Mouse (Mus musculus): ENCODE measurements around the gene Rin2. TPM values are rescaled to one million over a fixed set of nuclear protein-coding genes. Genes with fewer than 3 reads are reported as not detected.

The Rin2 gene
- polyA plus RNA-seq, 1 experiment, result 3.5 TPM

DNA sequence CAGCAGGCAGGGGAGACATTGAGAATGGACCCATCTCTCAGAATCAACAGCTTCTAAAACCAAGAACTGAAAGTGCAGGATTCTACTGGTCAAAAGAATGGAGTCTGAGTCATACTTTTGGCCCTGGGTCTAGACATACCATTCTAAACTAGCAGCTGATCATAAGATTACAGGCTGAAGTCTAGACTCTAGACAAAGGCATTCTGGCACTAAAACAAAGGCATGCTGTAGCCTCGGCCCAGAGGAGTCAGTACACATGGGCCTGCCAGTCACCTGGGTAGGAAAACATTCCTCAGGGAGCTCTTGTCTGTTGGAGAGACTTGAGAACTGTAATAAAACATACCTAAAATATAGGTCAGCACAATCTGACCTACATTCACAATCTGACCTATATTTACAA lies 18.3 kb upstream of the Rin2 start:
- Histone ChIP-seq H3K27ac (ENCODE audit: control insufficient read depth, insufficient read depth, low read depth, low read length) (no peak overlapping the region), H3K27me3 (ENCODE audit: control insufficient read depth, insufficient read depth, low read length) (no peaks in the 10 kb centered on the region), H3K36me3 (ENCODE audit: control insufficient read depth, insufficient read depth, low read length) (no peaks in the 10 kb centered on the region), H3K4me3 (ENCODE audit: control insufficient read depth, low read depth, low read length) (no peak overlapping the region), H3K4me1 (ENCODE audit: control insufficient read depth, insufficient read depth, low read length) (no peaks in the 10 kb centered on the region)
- TF ChIP-seq POLR2A (IDR thresholded peaks at IDR 0.05; ENCODE audit: control insufficient read depth, low read depth, low read length), result no peak
- no peak for TF ChIP-seq CTCF (IDR thresholded peaks at IDR 0.05; ENCODE audit: control insufficient read depth, insufficient read depth, insufficient replicate concordance, low read depth, low read length)

DNA sequence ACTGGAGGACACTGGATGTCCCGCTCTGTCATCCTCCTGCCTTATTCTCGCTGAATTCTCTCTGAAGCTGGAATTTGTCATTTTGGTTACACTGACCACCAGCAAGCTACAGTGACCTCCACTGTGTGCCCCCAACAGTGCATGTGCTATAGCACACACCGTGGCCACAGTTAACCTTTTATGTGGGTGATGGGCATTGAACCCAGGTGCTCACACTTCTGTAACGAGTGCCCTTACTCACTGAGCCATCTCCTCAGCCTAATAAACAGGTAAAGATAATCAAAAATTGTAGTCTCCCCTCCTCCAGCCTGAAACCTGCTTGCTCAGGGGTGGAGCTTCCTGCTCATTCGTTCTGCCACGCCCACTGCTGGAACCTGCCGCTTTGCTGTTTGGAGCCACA lies 13.8 kb upstream of the Rin2 start:
- TF ChIP-seq CTCF (IDR thresholded peaks at IDR 0.05; ENCODE audit: control insufficient read depth, insufficient read depth, insufficient replicate concordance, low read depth, low read length) (no peak), POLR2A (IDR thresholded peaks at IDR 0.05; ENCODE audit: control insufficient read depth, low read depth, low read length) (no peak)
- H3K4me3 ChIP-seq (ENCODE audit: control insufficient read depth, low read depth, low read length), result no peak overlapping the region
- H3K27me3 ChIP-seq (ENCODE audit: control insufficient read depth, insufficient read depth, low read length), result no peaks in the 10 kb centered on the region

DNA sequence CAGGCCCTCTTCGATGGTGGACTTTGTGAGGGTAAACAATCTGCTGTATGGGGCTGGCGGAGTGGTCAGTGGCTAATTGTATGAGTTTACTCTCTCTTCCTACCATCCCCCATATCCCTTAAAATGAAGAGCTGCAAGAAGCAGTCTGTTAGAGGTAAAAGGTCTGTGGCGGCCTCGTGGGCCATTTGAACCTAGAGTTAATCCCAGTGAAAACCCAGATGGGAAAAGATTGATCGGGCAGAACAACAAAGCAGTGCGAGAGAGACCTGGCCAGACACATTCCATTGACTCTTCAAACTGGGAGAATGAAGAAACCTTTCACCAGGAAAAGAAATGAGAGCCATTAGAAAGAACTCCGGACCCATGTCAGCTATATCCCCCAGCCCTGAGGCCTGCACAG lies 11.1 kb upstream of the Rin2 start:
- no peaks in the 10 kb centered on the region for H3K4me1 ChIP-seq (ENCODE audit: control insufficient read depth, insufficient read depth, low read length)
- no peak overlapping the region for H3K27ac ChIP-seq (ENCODE audit: control insufficient read depth, insufficient read depth, low read depth, low read length)
- H3K4me3 ChIP-seq (ENCODE audit: control insufficient read depth, low read depth, low read length), result no peak overlapping the region
- TF ChIP-seq CTCF (IDR thresholded peaks at IDR 0.05; ENCODE audit: control insufficient read depth, insufficient read depth, insufficient replicate concordance, low read depth, low read length), result no peak
- no peak for TF ChIP-seq POLR2A (IDR thresholded peaks at IDR 0.05; ENCODE audit: control insufficient read depth, low read depth, low read length)
- no peaks in the 10 kb centered on the region for H3K36me3 ChIP-seq (ENCODE audit: control insufficient read depth, insufficient read depth, low read length)
- H3K27me3 ChIP-seq (ENCODE audit: control insufficient read depth, insufficient read depth, low read length), result no peaks in the 10 kb centered on the region

More for the DNA sequence above, 13.8 kb upstream of the Rin2 start:
- no peaks in the 10 kb centered on the region for H3K36me3 ChIP-seq (ENCODE audit: control insufficient read depth, insufficient read depth, low read length)
- H3K27ac ChIP-seq (ENCODE audit: control insufficient read depth, insufficient read depth, low read depth, low read length), result no peak overlapping the region
- H3K4me1 ChIP-seq (ENCODE audit: control insufficient read depth, insufficient read depth, low read length), result no peaks in the 10 kb centered on the region

DNA sequence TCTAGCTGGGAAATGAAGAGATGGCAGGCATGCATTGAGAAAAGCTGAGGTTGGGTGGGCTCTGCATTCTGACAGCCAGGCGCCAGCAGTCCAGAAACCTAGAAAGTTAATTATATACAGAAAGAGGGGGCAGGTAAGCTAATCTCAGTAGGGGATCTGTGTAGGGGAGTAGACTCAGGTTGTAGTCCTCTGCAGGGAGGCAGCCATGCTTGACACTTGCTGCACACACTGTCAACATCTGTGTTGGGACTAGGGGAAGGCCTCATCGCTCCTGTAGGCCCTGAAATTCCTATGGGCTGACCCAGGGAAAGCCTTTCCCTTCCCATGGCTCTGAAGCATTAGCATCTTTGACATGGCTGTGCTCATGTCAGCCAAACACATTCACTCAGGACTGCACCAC lies 10.7 kb upstream of the Rin2 start:
- Histone ChIP-seq H3K36me3 (ENCODE audit: control insufficient read depth, insufficient read depth, low read length) (no peaks in the 10 kb centered on the region), H3K4me3 (ENCODE audit: control insufficient read depth, low read depth, low read length) (no peak overlapping the region), H3K27me3 (ENCODE audit: control insufficient read depth, insufficient read depth, low read length) (no peaks in the 10 kb centered on the region), H3K4me1 (ENCODE audit: control insufficient read depth, insufficient read depth, low read length) (no peaks in the 10 kb centered on the region), H3K27ac (ENCODE audit: control insufficient read depth, insufficient read depth, low read depth, low read length) (no peak overlapping the region)
- TF ChIP-seq CTCF (IDR thresholded peaks at IDR 0.05; ENCODE audit: control insufficient read depth, insufficient read depth, insufficient replicate concordance, low read depth, low read length), result no peak
- TF ChIP-seq POLR2A (IDR thresholded peaks at IDR 0.05; ENCODE audit: control insufficient read depth, low read depth, low read length), result no peak

DNA sequence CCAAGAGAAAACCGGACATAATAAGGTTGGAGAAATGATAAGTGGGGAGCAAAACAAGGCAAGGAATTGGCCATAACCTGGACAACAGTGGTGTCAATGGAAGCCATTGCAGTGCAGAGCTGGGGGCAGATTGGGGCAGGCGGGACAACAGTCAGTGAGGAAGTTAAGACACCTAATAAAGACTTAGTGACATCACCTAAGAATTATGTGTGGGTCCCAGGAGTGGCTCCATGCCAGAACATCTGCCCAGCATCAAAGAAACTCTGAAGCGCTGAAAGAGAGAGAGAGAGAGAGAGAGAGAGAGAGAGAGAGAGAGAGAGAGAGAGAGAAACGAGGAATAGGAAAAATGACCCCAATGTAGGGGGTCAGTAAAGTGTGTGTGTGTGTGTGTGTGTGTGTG lies 6.9 kb upstream of the Rin2 start:
- TF ChIP-seq CTCF (IDR thresholded peaks at IDR 0.05; ENCODE audit: control insufficient read depth, insufficient read depth, insufficient replicate concordance, low read depth, low read length), result no peak
- no peak for TF ChIP-seq POLR2A (IDR thresholded peaks at IDR 0.05; ENCODE audit: control insufficient read depth, low read depth, low read length)
- Histone ChIP-seq H3K4me3 (ENCODE audit: control insufficient read depth, low read depth, low read length) (no peak overlapping the region), H3K4me1 (ENCODE audit: control insufficient read depth, insufficient read depth, low read length) (no peaks in the 10 kb centered on the region), H3K27ac (ENCODE audit: control insufficient read depth, insufficient read depth, low read depth, low read length) (no peak overlapping the region), H3K27me3 (ENCODE audit: control insufficient read depth, insufficient read depth, low read length) (no peaks in the 10 kb centered on the region), H3K36me3 (ENCODE audit: control insufficient read depth, insufficient read depth, low read length) (no peaks in the 10 kb centered on the region)

DNA sequence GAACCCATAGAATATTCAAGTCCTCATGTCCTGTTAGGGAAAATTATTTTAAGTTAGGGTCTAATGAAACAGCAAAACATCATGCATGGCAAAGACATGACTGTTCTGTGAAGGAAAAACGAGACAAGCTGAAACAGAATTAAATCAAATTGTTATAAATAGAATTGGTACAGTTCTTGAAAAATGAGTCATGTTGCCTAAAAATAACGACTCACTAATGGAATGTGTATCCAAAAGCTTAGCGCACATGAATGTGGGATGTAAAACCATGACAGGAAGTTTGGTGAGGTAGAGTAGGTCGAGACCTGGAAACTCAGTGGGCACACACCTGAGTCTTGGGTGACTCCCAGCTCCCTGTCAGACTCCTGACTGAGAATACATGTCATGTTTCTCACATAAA lies 4.9 kb upstream of the Rin2 start:
- TF ChIP-seq CTCF (IDR thresholded peaks at IDR 0.05; ENCODE audit: control insufficient read depth, insufficient read depth, insufficient replicate concordance, low read depth, low read length) (no peak), POLR2A (IDR thresholded peaks at IDR 0.05; ENCODE audit: control insufficient read depth, low read depth, low read length) (no peak)
- H3K27me3 ChIP-seq (ENCODE audit: control insufficient read depth, insufficient read depth, low read length), result no peaks in the 10 kb centered on the region
- no peaks in the 10 kb centered on the region for H3K36me3 ChIP-seq (ENCODE audit: control insufficient read depth, insufficient read depth, low read length)

DNA sequence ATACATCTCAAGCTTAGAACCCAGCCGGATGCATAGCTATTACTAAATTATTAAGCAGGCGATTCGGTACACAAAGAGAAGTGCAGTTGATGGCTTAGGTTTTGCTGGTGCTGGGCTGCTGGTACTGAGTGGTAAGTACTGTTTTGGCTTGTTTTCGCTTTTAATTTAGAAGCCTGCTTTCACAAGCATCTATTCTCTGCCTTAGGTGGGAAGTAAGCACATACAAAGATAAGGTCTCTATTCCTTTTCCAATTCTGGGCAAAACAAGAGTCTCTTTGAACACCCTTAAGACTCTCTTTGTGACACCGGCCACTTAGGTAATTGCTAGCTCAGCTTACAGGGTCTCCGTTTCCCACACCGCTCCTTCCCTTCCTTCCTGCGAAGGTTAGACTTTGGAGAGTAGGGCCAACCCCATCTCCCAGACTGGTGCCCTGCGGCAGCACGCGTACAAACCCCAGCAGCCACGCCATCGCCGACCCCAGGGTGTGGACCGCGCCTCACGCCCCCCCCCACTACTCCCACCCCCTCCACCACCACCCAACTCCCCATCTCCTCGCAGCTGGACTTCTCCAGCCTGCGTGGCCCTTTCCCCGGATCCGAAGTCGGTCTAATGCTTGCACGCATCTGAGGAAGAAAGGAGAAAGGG lies 396 bp upstream of the Rin2 start:
- Histone ChIP-seq H3K36me3 (ENCODE audit: control insufficient read depth, insufficient read depth, low read length) (no peaks in the 10 kb centered on the region), H3K27ac (ENCODE audit: control insufficient read depth, insufficient read depth, low read depth, low read length) (no peak overlapping the region), H3K4me3 (ENCODE audit: control insufficient read depth, low read depth, low read length) (peak overlapping the region; percentile 67), H3K4me1 (ENCODE audit: control insufficient read depth, insufficient read depth, low read length) (peaks cover 8% of the 10 kb centered on the region), H3K27me3 (ENCODE audit: control insufficient read depth, insufficient read depth, low read length) (no peaks in the 10 kb centered on the region)
- no peak for TF ChIP-seq CTCF (IDR thresholded peaks at IDR 0.05; ENCODE audit: control insufficient read depth, insufficient read depth, insufficient replicate concordance, low read depth, low read length)
- no peak for TF ChIP-seq POLR2A (IDR thresholded peaks at IDR 0.05; ENCODE audit: control insufficient read depth, low read depth, low read length)

More for the DNA sequence above, 4.9 kb upstream of the Rin2 start:
- Histone ChIP-seq H3K4me1 (ENCODE audit: control insufficient read depth, insufficient read depth, low read length) (peaks cover under 1% of the 10 kb centered on the region; the same call in 1 of the 2 replicates), H3K4me3 (ENCODE audit: control insufficient read depth, low read depth, low read length) (no peak overlapping the region), H3K27ac (ENCODE audit: control insufficient read depth, insufficient read depth, low read depth, low read length) (no peak overlapping the region)

Data from testis, adult 2 months (tissue).